Mouse (Mus musculus): ENCODE data around the gene Trap1.

DNA sequence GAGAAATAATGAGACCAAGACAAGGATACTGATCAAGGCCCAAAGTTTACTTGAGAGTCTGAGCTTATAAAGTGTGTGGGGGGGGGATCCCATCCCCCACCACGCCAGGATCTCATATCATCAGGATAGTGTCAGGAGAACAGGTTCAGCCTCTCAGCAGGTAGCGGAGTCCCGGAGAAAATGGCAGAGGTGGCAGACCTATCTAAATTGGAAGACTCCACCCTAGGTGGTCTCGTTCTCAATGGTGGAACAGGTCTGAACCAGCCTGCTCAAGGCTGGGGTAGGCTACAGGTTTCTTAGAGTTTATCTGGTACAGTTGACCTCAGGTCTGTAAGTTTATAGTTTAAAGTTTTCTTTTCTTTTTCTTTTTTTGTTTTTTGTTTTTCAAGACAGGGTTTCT, 54.9 kb downstream of the Trap1 start:
- TF ChIP-seq CTCF (IDR thresholded peaks at IDR 0.05; ENCODE audit: control insufficient read depth, insufficient read depth, insufficient replicate concordance, low read depth, low read length) (no peak), POLR2A (IDR thresholded peaks at IDR 0.05; ENCODE audit: control insufficient read depth, low read depth, low read length) (no peak)

Data from testis, adult 2 months (tissue).